Mouse (Mus musculus) leukemia stem cell, adult 10-12 weeks (primary cell): ENCODE measurements around the gene Erich2. TPM values are rescaled to one million over a fixed set of nuclear protein-coding genes. Genes with fewer than 3 reads are reported as not detected.

ENCODE experiments used
- polyA plus RNA-seq: library from polyadenylated mRNA; stranded (reverse); fragments of >175 nt; gene quantifications from 2 replicates; pipeline ENCODE4 v1.2.3, GENCODE M21; 2012; ENCODE audit warnings: low replicate concordance

Gene Erich2
- polyA plus RNA-seq = 0.10 TPM in 1 of 2 replicates, not detected in the other

DNA sequence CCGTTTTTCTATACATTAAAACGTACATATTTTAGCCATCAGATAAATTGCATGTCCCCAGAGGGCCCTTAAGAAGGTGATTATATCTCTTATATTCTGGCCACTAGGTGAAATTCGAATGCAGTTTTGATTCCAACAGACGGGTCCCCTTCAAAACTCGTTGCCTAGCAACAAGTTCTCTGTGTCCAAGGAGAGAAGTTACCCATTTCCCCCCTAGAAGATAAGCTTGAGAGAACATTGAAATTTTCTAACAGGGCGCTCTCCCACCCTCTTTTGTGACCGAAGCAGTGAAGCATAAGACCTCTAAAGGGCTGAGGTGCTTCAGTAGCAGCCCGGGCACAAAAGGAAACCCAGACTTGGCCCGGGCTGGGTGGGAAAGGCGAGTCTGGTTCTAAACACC is at the start of gene Erich2:
TSS of gene Erich2 (plus strand) at position 324 of the 400 bp plus-strand sequence.

DNA sequence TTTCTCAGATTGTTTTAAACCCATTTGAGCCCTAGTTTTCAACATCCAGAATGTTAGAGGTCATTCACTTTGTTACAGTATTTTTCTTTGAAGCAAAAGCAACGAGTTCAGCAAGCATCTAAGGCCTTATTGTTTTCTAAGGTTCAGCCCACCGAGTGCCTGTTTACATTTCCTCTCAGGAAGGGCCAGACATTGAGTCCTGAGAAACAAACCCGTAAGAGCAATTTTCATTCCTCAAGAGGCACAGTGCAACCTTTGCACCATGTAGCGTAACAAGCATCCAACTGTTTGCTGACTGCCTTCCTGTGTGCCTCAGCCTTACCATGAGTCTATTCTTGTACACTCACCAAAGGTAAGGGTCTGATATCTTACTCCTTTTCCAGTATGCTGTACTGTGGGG is 44.2 kb downstream of the Erich2 start, which contains the start of gene Gad1:
TSS of gene Gad1 (plus strand) at position 301 of the 400 bp plus-strand sequence.

Other genes with a start within 250 kb of the Erich2 start
- gene Sp5, start 33.9 kb upstream of the Erich2 start, polyA plus RNA-seq = not detected in 2 replicates
- gene Gad1, start 44.3 kb downstream of the Erich2 start, polyA plus RNA-seq = 0.99 and 1.2 TPM in 2 replicates
- 20.6 and 117 TPM in 2 replicates for gene Gorasp2, start 152.8 kb downstream of the Erich2 start, polyA plus RNA-seq
- gene Gm26558, start 153.3 kb downstream of the Erich2 start, polyA plus RNA-seq = not detected in 2 replicates